Mouse (Mus musculus) adrenal gland, adult 2 months (tissue): ENCODE data around the gene Crlf1. TPM values are rescaled to one million over a fixed set of nuclear protein-coding genes. Genes with fewer than 3 reads are reported as not detected.

Source experiments
- DNase-seq: peaks from one replicate; pipeline ENCODE4 v3.0.0; 2021
- polyA plus RNA-seq: library from polyadenylated mRNA; depleted of rRNA; stranded (reverse); fragments of >200 nt; gene quantifications from 2 replicates; pipeline ENCODE4 v1.2.3, GENCODE M21; 2012
- total RNA-seq, 2 experiments: library from RNA; stranded (reverse); gene quantifications; 2 replicates each; pipeline ENCODE4 v1.2.3; 2021

Gene Crlf1
- total and polyA plus RNA-seq, 3 experiments, result 0.58 to 1.4 (median 0.58) TPM

DNA sequence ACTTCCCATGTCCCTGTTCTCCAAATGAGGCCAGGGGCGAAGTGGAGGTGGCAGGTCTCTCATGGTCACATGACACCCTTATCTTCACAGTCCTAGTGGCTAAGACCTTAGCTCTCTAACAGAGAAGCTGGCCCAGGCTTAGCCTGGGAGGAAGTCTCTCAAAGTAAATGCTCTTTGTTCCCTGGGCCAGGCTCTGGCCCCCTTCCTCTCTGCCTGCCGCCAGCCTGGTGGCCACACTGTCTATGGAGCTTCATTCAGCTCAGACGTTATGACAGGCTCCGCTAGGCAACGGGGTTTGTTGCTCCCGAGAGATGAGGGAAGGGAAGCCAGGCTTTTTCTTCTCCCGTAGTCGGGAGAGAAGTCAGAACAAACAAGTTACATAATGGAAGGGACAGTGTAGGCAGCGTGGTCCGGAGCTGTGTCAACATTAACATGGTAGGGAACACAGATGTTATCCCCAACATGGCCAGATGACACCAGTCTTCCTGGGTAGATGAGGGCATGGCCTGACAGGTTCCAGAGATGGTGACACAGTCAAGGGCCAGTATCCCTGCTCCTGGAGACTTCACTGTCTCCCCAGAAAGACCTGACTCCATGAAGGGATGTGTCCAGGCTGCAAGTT lies 23.6 kb upstream of the Crlf1 start:
- no peak for DNase-seq

DNA sequence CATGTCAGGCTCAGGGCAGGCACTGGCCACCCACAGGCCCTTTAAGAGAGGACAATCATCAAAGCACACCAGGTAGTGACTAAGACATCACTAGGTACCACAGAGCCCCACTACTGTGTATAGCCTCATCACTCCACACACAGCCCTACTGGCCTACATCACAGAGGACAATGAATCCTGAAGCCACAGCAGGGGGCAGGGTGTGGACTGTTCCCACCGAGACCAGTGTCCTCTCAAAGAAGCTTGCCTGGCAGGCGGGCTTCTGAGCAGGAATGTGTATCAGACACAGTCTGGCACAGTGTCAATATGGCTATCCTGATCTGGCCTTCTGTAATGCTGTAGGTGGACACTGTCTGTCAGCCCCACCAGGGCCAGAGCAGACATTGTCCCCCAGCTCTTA lies 23.0 kb upstream of the Crlf1 start:
- DNase-seq, result no peak

DNA sequence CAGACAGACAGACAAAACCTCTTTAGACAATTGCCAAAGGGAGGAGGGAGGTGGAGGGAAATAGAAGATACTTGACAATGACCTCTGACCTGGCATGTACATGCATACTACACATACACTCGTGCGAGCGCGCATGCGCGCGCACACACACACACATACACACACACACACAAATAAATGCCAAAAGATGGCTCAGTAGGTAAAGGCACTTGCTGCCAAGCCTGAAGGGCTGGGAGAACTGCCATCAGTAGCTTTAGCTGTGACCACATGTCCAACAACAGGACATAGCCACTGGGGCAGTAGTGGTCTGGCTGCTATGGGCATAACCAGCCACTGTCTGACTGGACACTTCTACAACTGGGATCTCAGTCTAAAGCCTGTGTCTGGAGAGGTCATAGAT lies 21.1 kb upstream of the Crlf1 start:
- no peak for DNase-seq

DNA sequence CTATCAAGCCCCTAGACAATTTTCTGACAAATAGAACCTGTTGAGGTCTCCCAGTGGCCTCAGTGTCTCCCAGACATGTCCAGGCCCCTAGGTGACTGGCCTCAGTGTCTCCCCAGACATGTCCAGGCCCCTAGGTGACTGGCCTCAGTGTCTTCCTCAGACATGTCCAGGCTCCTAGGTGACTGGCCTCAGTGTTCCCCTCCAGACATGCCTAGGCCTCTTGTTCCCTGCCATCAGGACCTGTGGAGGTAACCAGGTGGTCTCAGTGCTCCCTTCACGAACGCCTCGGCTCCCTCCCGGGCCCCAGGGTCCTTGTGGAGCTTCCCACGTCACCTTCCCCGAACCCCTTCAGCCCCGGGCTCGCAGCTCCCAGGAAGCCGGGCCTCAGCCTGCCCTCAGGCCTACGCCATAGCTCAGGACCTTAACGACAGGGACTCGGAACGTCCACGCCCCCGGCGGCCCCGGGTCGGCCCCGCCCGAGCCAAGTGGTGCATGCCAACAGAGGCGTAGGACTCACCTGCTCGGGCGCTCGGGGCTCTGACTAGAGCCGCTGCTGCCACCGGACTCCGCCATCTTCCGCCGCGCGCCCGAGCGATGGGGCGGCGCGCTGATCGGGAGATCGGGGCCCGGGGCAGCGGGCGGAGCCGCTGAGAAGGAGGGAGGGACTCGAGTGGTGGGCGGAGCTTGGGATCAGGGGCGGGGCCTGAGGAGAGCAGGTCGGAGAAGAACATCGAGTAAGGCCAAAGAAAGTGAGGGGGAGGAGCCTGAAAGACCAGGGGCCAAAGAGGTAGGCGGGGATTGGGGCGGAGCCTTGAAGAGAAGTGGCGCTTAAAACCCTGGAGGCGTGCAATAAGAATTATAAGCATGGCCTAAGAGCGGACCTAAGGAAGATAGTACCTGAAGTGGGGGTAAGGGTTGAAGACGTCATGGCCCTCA lies 16.4 kb upstream of the Crlf1 start, which contains the start of gene Klhl26:
Gene Klhl26 (minus strand): TSS at position 636 of the 936 bp plus-strand sequence.
- peak; percentile 98 for DNase-seq

DNA sequence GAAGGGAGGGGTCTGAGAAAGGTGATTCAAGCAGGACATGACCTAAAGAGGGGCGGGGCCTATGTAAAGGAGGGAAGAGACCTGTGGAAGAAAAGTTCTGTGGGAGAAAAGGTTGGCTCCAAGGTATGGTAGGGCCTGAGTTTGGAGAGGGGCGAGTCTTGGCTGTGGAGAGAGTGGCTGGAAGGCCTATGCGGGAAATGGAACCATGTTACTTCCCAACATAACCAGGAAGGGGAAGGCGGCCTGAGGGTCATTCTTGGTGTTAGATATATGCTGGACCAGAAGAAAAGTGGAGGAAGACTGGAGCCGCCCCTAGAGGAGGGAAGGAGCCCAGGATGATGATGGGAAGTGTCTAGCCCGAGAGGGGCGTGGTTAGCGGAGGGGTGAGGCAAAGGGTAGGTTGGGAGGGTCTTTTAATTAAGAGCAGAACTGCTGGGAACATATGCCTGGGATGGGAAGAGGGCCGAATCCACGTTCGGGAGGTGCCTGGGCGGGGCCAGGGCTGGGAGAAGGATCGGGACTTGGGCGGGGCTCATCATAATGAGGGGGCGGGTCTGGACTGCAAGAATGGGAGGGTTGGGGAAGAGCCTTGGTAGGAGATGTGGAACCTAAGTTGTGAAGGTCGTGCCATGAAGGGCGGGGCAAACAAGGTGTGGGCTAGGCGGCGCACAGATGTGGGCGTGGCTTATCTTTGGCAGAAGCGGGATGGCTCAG lies 15.5 kb upstream of the Crlf1 start:
- DNase-seq, result no peak

DNA sequence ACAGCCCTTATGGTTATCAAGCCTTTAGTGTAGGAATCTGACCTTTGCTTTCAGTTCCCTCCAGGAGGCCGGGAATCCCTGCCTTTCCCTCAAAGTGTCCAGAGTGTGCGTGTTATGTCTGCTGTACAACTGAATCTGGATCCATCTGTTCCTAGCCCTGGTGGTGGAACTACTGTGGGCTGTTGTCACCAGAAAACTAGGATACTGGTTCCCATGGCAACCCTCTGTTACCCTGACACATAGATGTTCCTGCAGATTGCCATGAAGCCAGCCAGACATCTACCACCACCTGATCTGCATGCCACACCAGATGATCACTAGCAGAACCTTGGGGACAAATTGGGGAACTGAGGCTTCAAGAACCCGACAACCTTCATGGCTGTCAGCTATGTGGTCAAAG lies 11.1 kb upstream of the Crlf1 start:
- DNase-seq, result no peak

DNA sequence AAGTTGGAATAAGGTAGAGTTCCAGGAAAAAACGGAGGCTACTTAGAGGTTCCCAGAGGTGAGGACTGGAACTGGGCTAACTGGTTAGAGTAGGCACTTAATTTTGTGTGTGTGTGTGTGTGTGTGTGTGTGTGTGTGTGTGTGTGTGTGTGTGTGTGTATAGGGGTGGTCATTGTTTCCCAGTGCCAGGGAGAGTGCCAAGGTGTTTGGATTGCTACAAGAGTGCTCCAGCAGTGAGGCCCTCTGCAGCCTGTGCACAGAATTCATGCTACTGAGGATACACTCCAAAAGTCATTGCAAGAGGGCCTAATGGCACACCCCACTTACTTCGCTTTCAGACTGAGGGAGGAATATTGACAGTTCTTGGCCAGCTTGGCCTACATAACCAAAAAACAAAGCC lies 10.0 kb upstream of the Crlf1 start:
- no peak for DNase-seq

DNA sequence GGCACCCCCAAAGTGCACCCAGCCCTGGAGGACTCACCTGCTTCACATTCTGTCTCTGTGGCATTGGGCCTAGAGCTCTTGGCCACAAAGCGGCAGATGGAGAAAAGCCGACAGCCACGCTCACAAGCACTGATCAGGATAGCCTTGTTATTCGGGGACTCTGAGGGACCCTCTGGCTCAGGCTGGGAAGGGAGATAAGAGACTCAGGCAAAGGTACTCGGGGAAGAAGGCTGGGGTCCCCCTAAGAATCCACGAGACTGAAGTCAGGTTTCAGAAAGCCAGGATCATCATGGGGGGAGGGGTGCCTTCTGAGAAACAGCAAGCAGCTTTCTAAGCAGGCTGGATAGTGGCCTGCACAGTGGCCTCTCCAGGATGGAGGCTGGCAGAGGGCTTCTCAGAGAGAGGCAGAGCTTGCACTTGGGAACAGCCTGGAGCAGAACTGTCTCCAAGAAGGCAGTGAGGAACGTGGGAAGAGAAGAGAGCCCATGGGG lies 6.7 kb upstream of the Crlf1 start:
- no peak for DNase-seq

DNA sequence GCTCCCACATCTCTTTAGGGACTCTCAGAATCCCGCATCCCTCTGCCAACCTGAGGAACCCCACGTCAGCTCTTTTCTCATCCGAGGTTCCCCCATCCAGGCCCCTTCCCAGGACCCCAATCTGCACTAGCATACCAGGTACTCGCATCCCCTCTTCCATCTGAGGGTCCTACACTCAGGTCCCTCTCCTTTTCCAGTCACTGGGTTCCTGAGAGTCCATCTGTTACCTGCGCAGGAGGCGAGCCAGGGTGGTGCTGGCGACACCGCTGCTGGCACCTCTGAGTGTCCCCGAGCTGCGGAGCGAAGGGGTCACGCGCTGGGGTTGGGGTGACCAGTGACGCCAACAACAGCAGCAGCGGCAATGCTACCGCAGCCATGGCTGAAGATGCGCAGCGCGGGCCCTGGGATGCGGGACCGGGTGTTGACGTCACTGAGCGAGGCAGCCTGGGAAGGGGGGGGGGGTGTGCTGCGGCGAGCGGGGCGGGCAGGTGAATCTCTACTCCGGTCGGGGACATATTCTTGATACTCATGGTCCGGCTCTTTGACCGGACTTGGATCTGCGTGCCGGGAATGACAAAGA lies 5.9 kb upstream of the Crlf1 start, which contains the start of gene Tmem59l:
Gene Tmem59l (minus strand): TSS at position 418 of the 580 bp plus-strand sequence.
- DNase-seq, result no peak

DNA sequence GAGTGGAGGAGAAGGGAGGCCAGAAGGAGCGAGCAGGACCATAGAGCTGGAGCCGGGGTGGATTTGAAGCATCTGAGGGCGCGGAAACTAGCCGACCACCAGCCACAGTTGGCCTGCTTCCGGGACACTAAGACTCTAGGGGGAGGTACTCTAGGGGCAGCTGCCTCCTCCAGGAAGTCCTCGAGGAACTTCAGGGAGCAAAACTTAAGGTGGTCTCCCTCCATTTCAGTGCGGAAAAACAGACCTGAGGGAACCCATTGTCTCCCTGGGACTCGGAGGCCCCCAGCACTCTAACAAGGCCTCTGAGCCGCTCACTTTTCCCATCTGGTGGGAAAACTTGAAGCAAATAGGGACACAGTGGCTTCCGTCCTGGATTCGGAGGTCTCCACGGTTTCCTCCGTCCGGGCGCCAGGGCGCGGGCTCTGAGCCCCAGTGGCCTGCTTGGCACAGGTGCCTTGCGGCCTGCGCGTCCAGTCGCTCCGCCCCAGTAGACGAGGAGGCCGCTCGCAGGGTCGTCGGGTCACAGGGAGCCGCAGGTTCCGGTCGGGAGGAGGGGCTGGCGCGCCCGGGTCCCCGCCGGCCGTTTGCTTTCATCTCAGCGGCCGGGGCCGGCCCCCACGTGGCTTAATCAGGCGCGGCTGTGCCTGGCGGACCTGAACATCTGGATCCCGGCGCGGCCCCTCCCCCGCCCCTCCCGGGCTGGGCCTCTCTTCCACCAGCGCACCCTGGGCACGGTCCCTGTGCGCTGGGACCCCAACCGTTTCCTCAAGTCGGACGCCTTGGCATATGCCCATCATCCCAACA lies 4.8 kb upstream of the Crlf1 start:
- DNase-seq, result peak; percentile 47

DNA sequence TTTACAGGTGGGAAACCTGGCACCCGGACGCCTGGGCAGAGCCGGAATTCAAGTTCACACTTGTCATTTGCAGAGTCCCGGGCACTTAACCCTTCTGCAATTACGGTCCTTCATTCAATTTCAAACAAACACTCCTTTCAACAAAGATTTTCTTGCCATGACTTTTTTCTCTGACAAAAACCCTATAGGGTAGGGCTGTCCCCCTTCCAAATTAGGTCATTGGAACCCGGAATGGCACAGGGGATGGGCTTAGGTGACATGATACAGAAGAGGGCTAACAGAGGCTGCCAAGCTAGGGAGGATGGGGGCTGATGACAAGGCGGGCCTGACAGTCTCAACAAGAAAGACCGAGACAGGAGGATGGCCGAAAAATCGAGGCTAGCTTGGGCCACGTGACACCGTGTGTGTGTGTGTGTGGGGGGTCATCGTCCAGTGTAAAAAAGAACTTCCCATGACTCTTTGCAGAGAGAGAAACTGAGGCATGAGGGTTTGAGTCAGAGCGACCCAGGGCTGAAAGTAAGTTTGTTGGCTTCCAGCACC lies 4.0 kb upstream of the Crlf1 start:
- DNase-seq, result no peak

DNA sequence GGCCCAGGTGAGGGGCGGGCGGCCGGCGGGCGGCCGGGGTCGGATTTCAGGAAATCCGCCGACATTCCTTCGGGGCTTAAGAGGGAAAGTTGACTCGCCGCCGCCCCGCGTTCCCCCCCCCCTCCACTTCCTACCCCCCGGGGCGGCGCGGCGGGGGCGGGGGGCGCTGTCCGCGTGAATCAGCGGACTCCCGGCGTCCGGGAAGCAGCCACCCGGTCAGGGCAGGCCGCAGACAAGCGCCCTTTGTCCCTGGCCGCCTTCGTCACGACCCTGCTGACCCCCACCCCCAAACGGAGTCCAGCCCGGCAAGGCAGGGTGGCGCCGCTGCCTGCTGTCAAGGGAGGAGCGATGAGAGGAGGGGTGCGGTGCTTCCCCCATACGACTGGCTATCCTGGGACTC lies 3.4 kb upstream of the Crlf1 start:
- DNase-seq, result no peak

DNA sequence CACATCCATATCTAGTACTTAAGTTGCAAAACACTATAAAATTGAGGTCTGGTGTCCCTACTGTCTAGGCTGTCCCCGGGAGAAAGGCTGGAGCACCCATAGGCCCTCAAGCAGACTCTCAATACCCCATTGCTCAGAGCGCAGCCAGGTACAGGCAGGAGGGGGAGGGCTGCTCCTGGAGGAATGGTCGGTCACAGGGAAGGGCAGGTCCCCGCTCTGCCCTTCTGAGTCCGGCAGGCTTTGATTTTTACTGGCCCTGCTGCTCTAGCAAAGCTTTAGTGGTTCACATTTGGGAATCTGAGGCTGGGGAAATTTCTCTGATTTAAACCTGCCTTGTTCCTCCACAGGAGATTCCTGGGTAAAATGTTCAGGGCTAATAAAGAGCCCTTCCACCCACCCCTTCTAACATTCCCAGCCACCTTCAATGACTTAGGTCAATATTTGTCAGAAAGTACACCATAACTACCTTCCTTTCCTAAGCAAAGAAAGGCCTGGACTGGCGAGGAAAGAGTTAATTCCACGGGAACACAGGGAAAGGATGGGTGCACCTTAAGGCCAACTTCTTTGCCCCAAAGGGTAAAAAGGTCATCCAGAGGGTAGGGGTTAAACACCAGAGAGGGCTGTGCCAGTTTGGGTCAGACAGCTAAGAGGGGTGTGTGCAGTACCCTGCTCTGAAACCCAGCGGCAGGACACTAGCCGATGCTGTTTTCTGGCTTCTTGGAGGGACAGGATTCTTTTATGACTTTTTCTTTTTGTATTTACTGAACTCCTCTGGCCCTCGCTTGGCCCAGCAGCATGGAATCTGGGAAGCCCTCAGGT lies 2.7 kb upstream of the Crlf1 start:
- DNase-seq, result no peak

DNA sequence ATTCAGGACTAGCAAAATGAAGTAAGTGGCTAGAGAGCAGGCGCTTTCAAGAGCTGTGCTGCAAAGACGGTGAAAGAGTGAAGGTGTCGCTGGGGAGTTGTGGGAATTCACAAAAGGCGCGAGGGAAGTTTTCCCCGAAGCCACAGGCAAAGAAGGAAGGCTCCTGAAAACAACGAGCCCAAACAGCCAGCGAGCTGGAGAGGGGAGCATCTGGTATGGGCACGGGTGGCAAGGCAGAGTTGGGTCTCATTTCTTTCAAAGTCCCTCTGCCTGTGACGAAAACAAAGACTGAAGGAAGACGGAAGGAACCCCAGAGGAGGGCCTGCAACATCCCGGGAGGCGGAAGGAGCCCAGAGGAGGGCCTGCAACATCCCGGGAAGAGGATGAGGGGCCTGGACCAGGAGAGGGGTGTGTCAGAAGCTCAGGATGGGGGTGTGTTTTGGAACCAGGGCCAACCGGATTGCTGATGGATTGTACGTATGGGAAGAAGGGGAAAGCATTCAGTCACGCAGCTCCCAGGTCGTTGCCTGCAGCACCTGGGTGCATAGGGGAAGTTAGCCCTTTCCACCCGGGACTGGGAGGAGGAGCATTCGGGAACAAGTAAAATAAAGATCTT lies 2.0 kb upstream of the Crlf1 start:
- DNase-seq, result no peak

DNA sequence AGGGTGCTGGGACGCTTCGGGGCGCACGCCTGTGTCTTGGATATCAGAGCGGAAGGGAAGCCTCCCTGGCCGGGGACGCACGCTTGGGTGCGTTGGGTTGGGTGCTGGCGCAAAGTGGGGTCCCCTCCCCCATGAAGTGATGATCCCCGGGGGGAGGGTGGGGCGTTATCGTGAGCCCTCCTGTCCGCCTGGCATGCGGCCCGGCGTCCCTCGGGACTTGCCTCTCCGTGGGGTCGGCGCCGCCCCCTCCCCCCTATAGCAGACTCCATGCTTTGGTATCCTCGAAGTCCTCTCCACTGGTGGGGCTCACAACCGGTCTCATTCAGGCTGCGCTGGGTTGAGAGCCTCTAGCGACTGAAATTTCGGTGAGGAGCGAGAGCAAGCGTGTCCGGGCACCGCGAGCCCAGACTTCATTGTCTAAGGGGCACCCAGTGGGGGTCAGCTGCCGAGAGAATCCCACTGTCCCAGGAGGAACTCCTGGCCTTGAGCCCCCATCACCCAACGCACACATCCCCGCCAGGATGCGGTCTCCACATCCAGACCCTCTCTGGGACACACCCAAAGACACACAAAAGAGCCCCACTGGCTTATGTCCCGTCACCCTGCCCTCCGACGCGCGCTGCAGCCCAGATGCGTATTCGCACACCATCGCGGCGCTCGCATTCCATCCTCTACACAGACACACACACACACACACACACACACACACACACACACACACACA lies 896 bp downstream of the Crlf1 start:
- no peak for DNase-seq

DNA sequence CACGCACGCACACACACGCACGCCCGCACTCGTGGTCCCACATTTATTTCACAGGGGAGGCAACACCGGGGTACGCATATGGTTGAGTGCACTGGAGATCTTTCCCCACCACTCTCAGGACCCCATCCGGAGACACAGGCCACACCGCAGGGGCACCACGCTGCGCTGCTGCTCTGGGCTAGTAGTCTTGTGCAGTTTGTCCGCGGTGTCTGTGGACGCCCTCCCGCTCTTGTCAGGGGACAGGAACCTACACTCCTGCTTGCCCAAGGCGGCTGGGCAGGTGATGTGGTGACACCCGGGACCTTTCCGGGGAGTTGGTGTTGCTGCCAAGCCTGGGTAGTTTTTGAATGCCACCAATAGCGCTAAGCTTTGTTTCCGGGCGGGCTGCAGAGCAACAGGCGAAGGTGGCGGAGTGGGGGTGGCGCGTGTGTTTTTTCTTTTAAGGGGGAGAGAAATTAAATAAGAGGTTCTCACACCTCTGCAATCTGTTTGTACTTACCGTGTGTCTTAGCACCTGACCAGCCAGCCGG lies 1.5 kb downstream of the Crlf1 start:
- no peak for DNase-seq

DNA sequence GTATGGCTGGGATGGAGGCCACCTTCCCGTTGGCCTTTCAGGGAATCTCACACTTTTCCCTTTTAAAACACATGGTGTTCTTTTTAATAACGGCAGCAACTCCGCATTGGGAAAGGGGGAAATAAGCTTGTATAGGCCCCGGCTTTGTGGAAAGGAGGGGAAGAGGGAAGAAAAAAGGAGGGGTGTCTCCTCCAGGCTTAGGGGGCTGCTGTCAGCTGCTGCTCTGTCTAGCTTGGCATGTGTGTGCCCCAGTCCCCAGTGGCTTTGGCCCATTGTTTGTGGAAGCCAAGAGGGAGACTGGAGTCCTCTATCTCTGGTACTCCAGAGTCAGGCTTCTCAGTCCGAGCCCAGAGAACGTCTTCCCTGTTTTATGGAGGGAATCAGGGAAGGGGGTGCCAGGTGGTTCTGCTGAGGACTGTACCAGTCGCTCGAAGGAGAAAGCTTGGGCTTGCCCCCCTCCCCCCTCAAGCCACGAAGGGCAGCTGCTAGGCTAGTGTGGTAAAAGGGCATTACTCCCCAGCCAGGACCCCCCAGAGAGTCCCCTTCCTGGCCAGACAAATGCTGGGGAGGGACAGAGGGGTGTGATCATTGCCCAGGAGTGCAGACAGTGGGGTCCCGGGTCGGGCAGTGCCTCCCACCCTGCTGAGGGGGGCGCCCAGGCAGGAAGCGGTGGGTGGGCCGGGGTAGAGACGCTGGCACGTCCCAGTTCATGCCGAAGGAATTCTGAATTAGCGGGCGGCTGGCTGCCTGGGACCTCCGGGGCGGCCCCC lies 2.2 kb downstream of the Crlf1 start:
- DNase-seq, result no peak

DNA sequence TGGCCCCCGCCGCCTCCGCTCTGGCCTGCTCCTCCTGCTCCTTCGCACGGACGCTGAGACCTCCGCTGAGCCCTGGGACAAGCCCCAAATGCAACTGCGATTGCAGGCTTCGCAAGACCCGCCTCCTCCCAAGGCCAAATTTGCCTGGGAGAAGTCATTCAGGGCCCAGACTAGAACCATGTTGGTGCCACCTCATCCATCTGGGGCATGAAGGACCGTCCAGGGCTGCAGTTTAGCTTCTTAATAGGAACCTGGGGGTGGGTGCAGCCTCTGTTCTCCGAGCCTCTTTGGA lies 2.8 kb downstream of the Crlf1 start:
- DNase-seq, result peak; percentile 52
